Mouse (Mus musculus) macrophage (primary cell): ENCODE results near the gene Thap12. TPM values are rescaled to one million over a fixed set of nuclear protein-coding genes. Genes with fewer than 3 reads are reported as not detected.

Experiments
- H3K27ac ChIP-seq: fragments of 350-480 bp; formaldehyde crosslinking; 2 replicates; pipeline ENCODE4 v1.9.0; 2021
- H3K36me3 ChIP-seq: fragments of 350-480 bp; formaldehyde crosslinking; 2 replicates; pipeline ENCODE4 v1.9.0; 2021; ENCODE audit errors: inconsistent target
- H3K4me3 ChIP-seq: fragments of 350-480 bp; formaldehyde crosslinking; 2 replicates; pipeline ENCODE4 v1.9.0; 2021; ENCODE audit errors: inconsistent target
- H3K79me2 ChIP-seq: fragments of 350-480 bp; formaldehyde crosslinking; 2 replicates; pipeline ENCODE4 v1.9.0; 2021; ENCODE audit errors: inconsistent target
- WGBS: methylation state at CpG from one replicate; pipeline ENCODE4 v1.1.7; 2026; ENCODE audit warnings: inconsistent platforms; ENCODE audit not compliant: missing documents; 5-methylcytosine and 5-hydroxymethylcytosine counted together
- polyA plus RNA-seq: library from polyadenylated mRNA; stranded (reverse); fragments of 250-400 nt; gene quantifications from 3 replicates; pipeline ENCODE4 v1.2.4, GENCODE M21; 2018; ENCODE audit warnings: inconsistent platforms

Thap12 gene
- polyA plus RNA-seq, 1 experiment from 2014 or later: 29.0 TPM

DNA sequence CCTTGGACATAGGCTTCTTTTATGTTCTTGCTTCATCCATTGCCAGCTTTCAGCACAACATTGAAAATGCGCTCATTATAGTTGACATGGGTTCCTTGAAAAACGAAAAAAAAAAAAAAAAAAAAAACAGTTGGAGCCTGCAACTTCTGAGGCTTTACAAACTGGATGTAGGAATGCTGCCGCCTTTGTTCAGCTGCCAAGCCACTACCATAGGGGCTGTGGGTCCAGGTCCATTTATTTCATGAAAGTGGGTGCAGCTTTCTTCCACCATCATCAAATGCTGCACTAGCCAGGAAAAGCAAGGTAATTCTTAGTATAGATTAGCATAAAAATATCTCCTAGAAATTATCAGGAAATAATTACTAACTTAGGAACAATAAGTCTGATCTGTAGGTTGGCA, 17.8 kb downstream of the Thap12 start:
- Histone ChIP-seq H3K27ac (no peak overlapping the region), H3K79me2 (no peaks in the 10 kb centered on the region), H3K36me3 (no peaks in the 10 kb centered on the region; the same call in none of the 2 replicates), H3K4me3 (no peak overlapping the region)
- WGBS: 74% methylated on average over 3 of the region's 3 CpGs

DNA sequence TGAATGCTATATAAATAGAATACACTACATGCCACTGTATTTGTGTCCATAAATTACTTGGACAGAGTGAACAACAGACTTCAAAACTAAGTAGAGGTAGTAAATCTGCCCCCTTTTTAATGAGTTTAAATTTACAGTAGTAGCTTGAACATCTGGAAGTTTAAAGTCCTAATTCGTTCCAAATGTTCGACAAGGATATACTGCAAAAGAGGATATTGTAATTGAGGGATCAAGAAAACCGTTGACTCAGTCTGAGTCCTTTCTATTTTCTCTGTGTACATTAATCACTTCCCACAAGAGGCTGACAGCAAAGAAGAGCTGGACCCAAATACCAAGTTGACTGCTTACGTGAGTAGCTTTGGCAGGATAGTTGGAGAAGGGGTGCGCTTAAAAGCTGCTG, 18.3 kb downstream of the Thap12 start:
- Histone ChIP-seq H3K4me3 (no peak overlapping the region), H3K79me2 (no peaks in the 10 kb centered on the region), H3K27ac (no peak overlapping the region), H3K36me3 (no peaks in the 10 kb centered on the region; the same call in none of the 2 replicates)
- WGBS: 65% methylated on average over 5 of the region's 5 CpGs

DNA sequence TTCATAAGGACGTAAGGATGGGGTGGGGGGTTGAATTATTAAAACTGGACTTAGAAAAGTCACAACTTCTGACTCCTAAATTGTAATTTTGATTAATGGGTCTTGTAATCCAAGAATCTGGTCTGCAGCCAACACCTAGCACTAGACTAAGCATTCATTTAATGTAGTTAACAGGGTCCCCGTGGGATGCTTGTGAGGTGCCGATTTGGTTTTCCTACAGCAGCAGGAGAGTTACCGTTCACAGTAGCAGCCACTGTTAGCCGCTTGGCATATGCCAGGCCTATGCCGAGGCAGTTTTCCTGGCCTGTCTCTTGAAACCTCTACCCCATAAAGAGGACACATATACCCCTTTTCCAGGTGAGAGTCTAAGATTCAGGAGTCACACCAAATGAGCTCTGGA, 18.7 kb downstream of the Thap12 start:
- 89% methylated on average over 6 of the region's 6 CpGs for WGBS
- Histone ChIP-seq H3K27ac (no peak overlapping the region), H3K79me2 (no peaks in the 10 kb centered on the region), H3K4me3 (no peak overlapping the region), H3K36me3 (no peaks in the 10 kb centered on the region; the same call in 1 of the 2 replicates)

DNA sequence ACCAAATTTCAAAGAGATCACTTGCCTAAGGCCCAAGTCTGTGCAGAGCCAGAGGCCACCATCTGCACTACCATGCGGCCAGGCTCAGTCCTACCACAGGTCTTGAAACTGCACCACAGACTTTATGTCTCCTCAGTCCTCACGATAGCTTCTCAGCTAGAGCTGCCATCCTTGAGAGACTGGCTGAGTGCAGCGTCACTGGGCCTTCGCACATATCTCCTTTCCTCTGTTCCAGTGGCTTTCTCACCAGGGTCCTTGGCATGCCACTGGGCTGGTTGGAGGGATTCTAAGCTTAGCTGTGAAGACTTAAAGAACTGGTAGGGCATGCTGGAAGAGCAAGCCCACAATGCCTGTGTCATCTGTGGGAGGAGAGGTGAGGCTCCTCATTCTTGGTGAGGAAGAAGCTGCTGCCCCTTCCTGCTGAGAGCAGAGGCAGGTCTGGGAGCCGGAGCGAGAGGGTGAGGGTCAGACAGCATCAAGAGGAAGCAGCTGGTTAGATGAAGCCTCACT, 22.8 kb downstream of the Thap12 start:
- Histone ChIP-seq H3K4me3 (no peak overlapping the region), H3K27ac (no peak overlapping the region), H3K36me3 (no peaks in the 10 kb centered on the region), H3K79me2 (no peaks in the 10 kb centered on the region)
- WGBS: 70% methylated on average over 6 of the region's 6 CpGs

DNA sequence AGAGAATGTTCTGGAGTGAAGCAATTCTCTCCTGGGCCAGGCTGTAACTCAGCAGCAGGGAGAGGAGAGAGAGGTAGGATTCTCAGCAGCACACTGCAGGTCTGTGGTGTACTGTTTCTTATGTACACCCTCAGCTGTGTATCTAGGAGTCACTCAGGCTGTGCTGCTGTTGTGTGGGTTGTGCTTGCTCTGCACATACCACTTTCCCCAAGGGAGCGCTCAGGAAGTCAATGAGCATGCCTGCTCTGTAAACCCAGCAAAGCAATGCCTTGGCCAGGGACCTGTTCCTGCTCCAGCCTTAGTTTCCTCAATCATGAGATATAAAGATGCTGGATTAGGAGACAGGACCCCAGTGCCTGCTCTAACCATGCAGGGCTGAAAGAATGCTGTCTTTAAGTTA, 25.1 kb downstream of the Thap12 start:
- Histone ChIP-seq H3K36me3 (no peaks in the 10 kb centered on the region), H3K79me2 (no peaks in the 10 kb centered on the region), H3K4me3 (no peak overlapping the region), H3K27ac (no peak overlapping the region)
- 100% methylated on average over 1 of the region's 1 CpGs for whole genome bisulfite sequencing

DNA sequence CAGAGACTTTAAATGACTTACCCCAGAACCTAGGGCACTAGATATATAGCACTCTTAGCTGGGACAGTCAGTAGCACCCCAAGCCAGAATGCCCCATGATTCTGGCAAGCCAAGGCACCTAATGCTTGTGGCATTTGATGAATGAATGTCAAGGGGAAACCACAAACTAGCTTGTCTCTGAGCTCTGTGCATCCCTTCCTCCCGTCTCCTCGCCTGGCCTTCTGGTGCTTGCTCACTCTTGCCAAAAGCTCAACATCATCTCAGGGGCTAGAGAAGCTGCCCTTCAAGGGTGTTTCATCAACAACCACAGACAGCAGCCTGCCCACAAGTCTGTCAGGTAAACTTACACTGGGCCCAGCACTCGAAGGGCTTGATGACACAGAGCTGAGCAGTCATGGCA, 25.6 kb downstream of the Thap12 start:
- 26% methylated on average over 3 of the region's 3 CpGs for WGBS
- no peaks in the 10 kb centered on the region for H3K36me3 ChIP-seq
- no peaks in the 10 kb centered on the region for H3K79me2 ChIP-seq
- no peak overlapping the region for H3K27ac ChIP-seq
- H3K4me3 ChIP-seq: no peak overlapping the region

DNA sequence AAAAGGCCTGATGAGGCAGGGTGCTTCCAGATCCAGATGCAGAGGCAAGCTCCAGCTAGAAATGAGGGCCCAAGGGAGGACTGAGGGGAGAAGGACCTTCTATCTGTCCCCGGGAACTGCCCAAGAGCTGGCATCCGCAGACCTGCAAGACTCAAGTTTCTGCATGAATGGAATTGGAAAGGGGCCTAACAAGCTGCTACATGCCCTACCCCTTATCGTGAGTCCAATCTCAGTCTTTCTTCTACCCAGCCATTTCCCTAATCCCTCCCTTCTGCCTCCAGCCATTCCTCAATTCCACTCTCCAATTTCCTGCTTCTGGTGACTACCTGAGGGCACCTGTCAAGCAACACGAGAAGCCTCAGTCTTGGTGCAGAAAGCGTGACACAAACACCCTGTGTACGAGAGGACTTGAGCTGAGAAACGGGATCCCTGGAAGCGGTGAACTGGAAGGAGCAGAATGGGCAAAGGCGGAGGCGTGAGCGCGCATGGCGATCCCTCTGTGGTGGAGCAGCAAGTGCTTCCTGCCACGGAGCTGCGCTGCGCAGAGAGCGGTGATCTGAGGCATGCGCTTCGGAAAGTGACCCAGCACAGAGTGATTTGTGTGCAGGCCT, 26.9 kb downstream of the Thap12 start:
- H3K79me2 ChIP-seq: no peaks in the 10 kb centered on the region
- H3K27ac ChIP-seq: no peak overlapping the region
- WGBS: 40% methylated on average over 18 of the region's 19 CpGs
- H3K4me3 ChIP-seq: no peak overlapping the region
- no peaks in the 10 kb centered on the region for H3K36me3 ChIP-seq

DNA sequence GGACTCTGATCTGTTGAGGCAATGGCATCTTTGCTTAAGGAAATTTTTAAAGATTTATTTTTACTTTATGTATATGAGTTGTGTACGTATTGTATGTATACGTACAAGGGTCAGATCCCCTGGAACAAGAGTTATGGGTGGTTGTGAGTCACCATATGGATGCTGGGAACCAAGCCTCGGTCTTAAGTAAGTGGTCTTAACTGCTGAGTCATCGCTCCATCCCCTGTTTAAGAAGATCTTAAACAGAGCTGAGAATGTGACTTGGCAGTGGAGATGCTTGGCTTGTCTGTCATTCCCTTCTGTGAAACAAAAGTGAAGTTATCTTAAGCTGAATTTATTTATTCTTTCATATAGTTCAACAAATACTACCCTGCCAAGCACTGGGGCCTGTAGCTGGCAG, 31.1 kb downstream of the Thap12 start:
- H3K27ac ChIP-seq: no peak overlapping the region
- no peaks in the 10 kb centered on the region for H3K36me3 ChIP-seq
- 80% methylated on average over 4 of the region's 4 CpGs for WGBS
- no peaks in the 10 kb centered on the region for H3K79me2 ChIP-seq
- H3K4me3 ChIP-seq: no peak overlapping the region

DNA sequence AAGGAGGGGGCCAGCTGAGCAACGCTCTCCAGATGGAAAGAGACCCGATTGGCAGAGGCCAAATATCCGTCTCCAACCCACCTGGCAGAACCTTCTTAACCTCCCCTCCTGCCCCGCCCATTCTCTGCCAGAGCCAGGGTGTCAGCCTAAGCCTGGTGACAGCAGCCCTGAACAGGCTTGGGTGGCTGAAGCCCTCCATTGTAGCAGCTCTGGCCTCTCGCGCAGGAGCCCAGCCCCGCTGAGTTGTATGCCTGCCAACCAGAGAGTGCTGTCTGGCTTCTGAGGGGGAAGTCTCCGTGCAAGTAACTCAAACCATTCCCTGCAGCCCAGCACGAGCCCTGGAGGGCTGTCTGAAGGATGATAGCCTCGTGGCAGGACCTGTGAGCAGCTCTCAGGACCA, 32.0 kb downstream of the Thap12 start:
- no peak overlapping the region for H3K4me3 ChIP-seq
- no peaks in the 10 kb centered on the region for H3K36me3 ChIP-seq
- WGBS: 46% methylated on average over 10 of the region's 10 CpGs

DNA sequence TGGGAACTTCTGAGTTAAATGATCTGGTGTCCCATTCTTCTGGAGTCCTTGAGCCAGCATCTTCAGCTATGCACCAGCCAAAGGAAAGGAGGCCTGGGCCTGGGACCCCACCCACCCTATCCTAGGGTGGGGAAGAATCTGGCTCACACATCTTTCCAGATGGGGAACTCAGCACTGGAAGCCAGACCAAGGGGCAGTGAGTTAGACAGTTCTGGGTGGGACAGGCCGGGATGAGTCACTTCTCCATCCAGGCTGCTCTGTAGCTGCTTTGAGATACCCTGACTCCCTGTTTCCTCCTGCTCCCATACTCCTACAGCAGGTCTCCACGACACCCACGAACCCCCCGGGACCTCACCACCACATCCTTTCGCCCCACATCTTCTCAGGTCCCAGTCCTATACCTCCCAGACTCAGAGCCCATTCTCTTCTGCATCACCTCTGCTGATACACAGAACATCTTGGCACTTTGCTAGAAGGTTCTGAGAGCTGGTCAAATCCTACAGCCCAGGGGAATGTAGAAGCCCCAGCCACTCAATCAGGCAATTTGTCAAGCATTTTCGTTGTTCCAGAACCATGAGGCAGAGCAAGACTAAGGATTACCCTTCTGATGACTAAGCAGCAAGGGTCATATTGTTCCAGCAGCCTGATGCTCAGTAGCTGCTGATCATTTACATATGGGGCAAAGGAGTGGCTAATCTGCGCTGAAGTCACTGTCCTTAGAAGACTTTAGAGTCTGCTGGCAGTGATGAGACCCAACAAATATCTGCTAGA, 34.1 kb downstream of the Thap12 start:
- Histone ChIP-seq H3K27ac (no peak overlapping the region), H3K4me3 (no peak overlapping the region), H3K36me3 (no peaks in the 10 kb centered on the region), H3K79me2 (no peaks in the 10 kb centered on the region)
- WGBS: 81% methylated on average over 7 of the region's 7 CpGs

More for the DNA sequence above, 32.0 kb downstream of the Thap12 start:
- Histone ChIP-seq H3K79me2 (no peaks in the 10 kb centered on the region), H3K27ac (no peak overlapping the region)

DNA sequence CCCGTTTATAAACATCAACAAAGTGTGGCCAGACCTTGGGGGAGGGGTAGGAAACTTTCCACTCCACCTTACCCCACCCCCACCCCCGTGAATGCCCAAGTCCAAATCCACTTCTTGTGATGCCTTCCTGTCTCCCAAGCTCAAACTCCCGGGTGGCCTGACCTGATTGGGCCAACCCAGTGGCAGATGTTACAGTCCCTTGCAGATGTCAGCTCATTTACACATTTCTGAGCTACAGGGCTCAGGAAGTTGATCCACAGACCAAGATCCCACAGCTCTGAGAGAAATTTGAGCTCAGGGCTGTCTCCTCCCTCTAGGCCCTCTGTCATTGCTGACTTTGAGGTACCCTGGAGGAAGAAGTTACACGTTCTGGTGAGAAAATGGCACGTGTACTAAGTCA, 37.5 kb downstream of the Thap12 start:
- Histone ChIP-seq H3K36me3 (no peaks in the 10 kb centered on the region), H3K79me2 (no peaks in the 10 kb centered on the region), H3K27ac (no peak overlapping the region), H3K4me3 (no peak overlapping the region)
- 49% methylated on average over 5 of the region's 5 CpGs for WGBS

DNA sequence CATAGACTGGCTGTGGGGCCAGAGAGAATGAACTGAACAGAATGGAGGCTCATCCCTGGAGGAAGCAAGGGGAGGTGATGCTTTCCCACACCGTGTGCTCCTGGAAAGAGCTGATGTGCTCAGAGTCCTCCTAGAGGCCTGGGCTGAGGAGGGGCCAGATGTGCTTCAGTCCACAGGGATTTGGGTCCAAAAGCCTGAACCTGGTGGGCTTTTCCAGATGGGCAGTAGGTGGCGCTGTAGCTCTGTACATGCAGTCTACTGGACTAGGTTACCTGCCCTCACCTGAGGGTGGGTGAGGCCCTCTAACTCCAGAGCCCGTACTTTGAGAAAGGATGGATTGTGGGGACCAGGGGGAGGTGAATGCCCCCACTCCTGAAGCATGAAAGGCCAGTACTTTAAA, 40.4 kb downstream of the Thap12 start:
- 2% methylated on average over 3 of the region's 3 CpGs for WGBS
- Histone ChIP-seq H3K4me3 (no peak overlapping the region), H3K27ac (no peak overlapping the region), H3K79me2 (no peaks in the 10 kb centered on the region), H3K36me3 (no peaks in the 10 kb centered on the region)

DNA sequence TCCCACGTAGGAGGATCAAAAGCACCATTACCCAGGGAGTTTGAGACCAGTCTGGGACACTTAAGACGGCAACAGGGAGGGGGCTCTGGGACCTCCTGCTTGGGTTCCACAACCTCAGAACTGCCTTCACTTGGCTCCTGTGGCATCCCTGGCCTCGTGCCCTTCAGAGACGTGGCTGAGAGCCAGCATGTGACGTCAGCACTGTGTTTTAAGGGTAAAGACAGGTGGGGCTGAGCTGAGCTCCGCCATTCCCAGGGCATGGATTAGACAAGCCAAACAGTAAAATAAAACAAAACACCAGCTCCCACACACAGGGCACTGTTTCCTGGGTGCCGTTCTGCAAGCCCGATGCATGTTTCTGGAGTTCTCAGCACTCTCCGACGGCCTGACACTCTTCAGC, 47.5 kb downstream of the Thap12 start:
- no peaks in the 10 kb centered on the region for H3K36me3 ChIP-seq
- no peak overlapping the region for H3K4me3 ChIP-seq
- H3K27ac ChIP-seq: no peak overlapping the region
- 80% methylated on average over 10 of the region's 10 CpGs for WGBS
- H3K79me2 ChIP-seq: no peaks in the 10 kb centered on the region

DNA sequence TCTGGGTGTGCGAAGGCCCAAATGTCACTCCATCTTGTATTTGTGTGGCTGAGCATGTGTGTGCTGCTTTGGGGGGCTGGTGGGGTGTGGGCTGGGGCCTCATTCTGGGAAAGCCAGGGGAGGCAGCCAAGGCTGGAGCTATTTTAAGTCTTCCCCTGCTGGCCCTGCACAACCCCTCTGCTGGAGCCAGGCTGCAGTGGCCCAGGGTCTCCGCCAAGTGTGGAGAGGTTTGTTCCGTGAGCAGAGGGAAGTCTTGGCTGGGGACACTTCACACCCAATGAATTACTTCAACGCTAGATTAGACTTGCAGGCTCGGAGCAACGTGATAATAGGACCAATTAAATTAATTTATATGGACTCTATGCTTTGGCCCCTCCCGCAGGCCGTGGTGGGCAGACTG, 49.8 kb downstream of the Thap12 start:
- H3K79me2 ChIP-seq: no peaks in the 10 kb centered on the region
- WGBS: 97% methylated on average over 8 of the region's 8 CpGs
- H3K4me3 ChIP-seq: no peak overlapping the region
- H3K27ac ChIP-seq: no peak overlapping the region
- no peaks in the 10 kb centered on the region for H3K36me3 ChIP-seq

DNA sequence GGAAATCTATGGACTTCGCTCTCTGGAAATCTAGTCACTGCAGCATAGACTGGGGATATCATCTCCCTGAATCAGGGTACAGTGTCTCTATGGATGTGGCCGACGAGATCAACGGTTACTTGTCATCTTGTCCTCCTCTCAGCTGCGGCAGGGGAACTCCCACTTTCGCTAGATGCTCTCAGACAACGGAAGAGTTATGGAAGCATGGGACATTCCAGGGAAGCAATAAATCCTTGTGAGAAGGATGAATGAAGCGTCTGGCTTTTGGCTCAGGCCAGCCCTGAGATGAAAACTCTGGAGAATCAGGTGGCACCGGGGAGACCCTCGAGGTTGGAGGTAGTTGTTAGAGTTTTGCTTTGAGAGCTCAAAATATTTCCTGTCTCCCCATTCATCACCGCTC, 53.1 kb downstream of the Thap12 start:
- Histone ChIP-seq H3K79me2 (no peaks in the 10 kb centered on the region), H3K27ac (no peak overlapping the region), H3K4me3 (no peak overlapping the region), H3K36me3 (no peaks in the 10 kb centered on the region)
- WGBS: 87% methylated on average over 11 of the region's 11 CpGs
